Mouse (Mus musculus) liver, embryonic 15.5 days (tissue): ENCODE measurements around the gene Rpl9. TPM values are rescaled to one million over a fixed set of nuclear protein-coding genes. Genes with fewer than 3 reads are reported as not detected.

ENCODE experiments used
- ATAC-seq: fragments of 200-750 bp; cut with Nextera tagmentation; 2 replicates; pipeline ENCODE4 v1.8.0; 2017; ENCODE audit warnings: moderate number of reproducible peaks, mild to moderate bottlenecking, moderate library complexity; ENCODE audit not compliant: insufficient read depth
- H3K27ac ChIP-seq: fragments of 300-500 bp; sonication (generic); replicated peaks from 2 replicates; pipeline ENCODE4 v1.5.1; 2015; ENCODE audit warnings: mild to moderate bottlenecking, inconsistent platforms
- H3K27me3 ChIP-seq: fragments of 300-500 bp; sonication (generic); 2 replicates; pipeline ENCODE4 v1.6.1; 2015; ENCODE audit warnings: mild to moderate bottlenecking, inconsistent platforms
- H3K36me3 ChIP-seq: fragments of 300-500 bp; sonication (generic); replicated peaks from 2 replicates; pipeline ENCODE4 v1.6.1; 2015; ENCODE audit warnings: moderate library complexity, mild to moderate bottlenecking, inconsistent platforms
- H3K4me1 ChIP-seq: fragments of 300-500 bp; sonication (generic); replicated peaks from 2 replicates; pipeline ENCODE4 v1.6.1; 2015; ENCODE audit warnings: inconsistent platforms
- H3K4me2 ChIP-seq: fragments of 300-500 bp; sonication (generic); 2 replicates; pipeline ENCODE4 v1.6.1; 2015; ENCODE audit warnings: moderate library complexity, mild to moderate bottlenecking, inconsistent platforms
- H3K4me3 ChIP-seq: fragments of 300-500 bp; sonication (generic); replicated peaks from 2 replicates; pipeline ENCODE4 v1.5.1; 2015; ENCODE audit warnings: mild to moderate bottlenecking, inconsistent platforms
- H3K9ac ChIP-seq: fragments of 300-500 bp; sonication (generic); 2 replicates; pipeline ENCODE4 v1.6.1; 2015; ENCODE audit warnings: moderate library complexity, mild to moderate bottlenecking, inconsistent platforms
- H3K9me3 ChIP-seq: fragments of 300-500 bp; sonication (generic); replicated peaks from 2 replicates; pipeline ENCODE4 v1.6.1; 2016; ENCODE audit warnings: inconsistent platforms
- WGBS: fragments of 180-500 bp; shearing (Covaris S2); methylation state at CpG from one replicate; pipeline ENCODE4 v1.1.7; 2015; ENCODE audit warnings: mixed read lengths; ENCODE audit not compliant: insufficient replicate concordance; 5-methylcytosine and 5-hydroxymethylcytosine counted together
- polyA plus RNA-seq: library from polyadenylated mRNA; unstranded; fragments of >200 nt; fragmentation: Nextera tagmentation; extraction: Ambion mirVana; gene quantifications from 2 replicates; pipeline ENCODE4 v1.2.1, GENCODE M21; 2015

Rpl9 gene
- polyA plus RNA-seq, 1 experiment from 2014 or later: 530 TPM

- 61% methylated on average over 11 of the region's 11 CpGs for WGBS
- Histone ChIP-seq H3K27me3 (no peaks in the 10 kb centered on the region), H3K4me3 (no peak overlapping the region), H3K9me3 (no peaks in the 10 kb centered on the region), H3K9ac (no peak overlapping the region), H3K4me2 (peak overlapping the region; percentile 18; the same call in 1 of the 2 replicates), H3K27ac (0 out of 2 replicates have a peak overlapping the region, but pooled peaks have one; percentile 2), H3K36me3 (no peaks in the 10 kb centered on the region), H3K4me1 (peaks cover 5% of the 10 kb centered on the region; the same call in 1 of the 2 replicates)
- ATAC-seq: peak; percentile 57; the same call in 1 of the 2 replicates
These were observed 23.4 kb downstream of the Rpl9 start for GRCm38 (mm10) chr5:65367837-65368236.

- Histone ChIP-seq H3K27me3 (no peaks in the 10 kb centered on the region), H3K4me1 (peaks cover 7% of the 10 kb centered on the region), H3K4me3 (no peak overlapping the region), H3K9me3 (no peaks in the 10 kb centered on the region), H3K27ac (peak overlapping the region; percentile 51; the same call in 1 of the 2 replicates), H3K4me2 (no peak overlapping the region), H3K9ac (no peak overlapping the region), H3K36me3 (no peaks in the 10 kb centered on the region)
- ATAC-seq: no peak
- 48% methylated on average over 3 of the region's 3 CpGs for WGBS
These were observed 33.5 kb downstream of the Rpl9 start for GRCm38 (mm10) chr5:65357771-65358170.

GRCm38 (mm10) chr5:65356851-65357250, 34.4 kb downstream of the Rpl9 start:
- Histone ChIP-seq H3K27ac (peak overlapping the region; percentile 62; the same call in 1 of the 2 replicates), H3K9ac (no peak overlapping the region), H3K4me1 (peaks cover 7% of the 10 kb centered on the region), H3K4me2 (no peak overlapping the region; the same call in 1 of the 2 replicates), H3K4me3 (no peak overlapping the region), H3K36me3 (no peaks in the 10 kb centered on the region), H3K9me3 (no peaks in the 10 kb centered on the region), H3K27me3 (no peaks in the 10 kb centered on the region)
- WGBS: 53% methylated on average over 6 of the region's 6 CpGs
- peak; percentile 77 for ATAC-seq

- no peak overlapping the region for H3K4me2 ChIP-seq
- H3K9me3 ChIP-seq: no peaks in the 10 kb centered on the region
- peaks cover 7% of the 10 kb centered on the region for H3K4me1 ChIP-seq
- no peak overlapping the region for H3K27ac ChIP-seq
- H3K4me3 ChIP-seq: no peak overlapping the region
- ATAC-seq: no peak
- no peaks in the 10 kb centered on the region for H3K36me3 ChIP-seq
- 64% methylated on average over 5 of the region's 5 CpGs for WGBS
- H3K27me3 ChIP-seq: no peaks in the 10 kb centered on the region
- H3K9ac ChIP-seq: no peak overlapping the region
These were observed 36.3 kb downstream of the Rpl9 start for GRCm38 (mm10) chr5:65354985-65355384.

- no peak overlapping the region for H3K4me2 ChIP-seq
- H3K27me3 ChIP-seq: no peaks in the 10 kb centered on the region
- H3K4me1 ChIP-seq: peaks cover 7% of the 10 kb centered on the region
- peak; percentile 36; the same call in 1 of the 2 replicates for ATAC-seq
- H3K9me3 ChIP-seq: no peaks in the 10 kb centered on the region
- no peak overlapping the region for H3K27ac ChIP-seq
- H3K36me3 ChIP-seq: no peaks in the 10 kb centered on the region
- 23% methylated on average over 3 of the region's 3 CpGs for WGBS
- H3K4me3 ChIP-seq: no peak overlapping the region
- no peak overlapping the region for H3K9ac ChIP-seq
These were observed 37.1 kb downstream of the Rpl9 start for GRCm38 (mm10) chr5:65354097-65354496.

- no peaks in the 10 kb centered on the region for H3K4me1 ChIP-seq
- H3K4me2 ChIP-seq: peak overlapping the region; percentile 25
- no peak overlapping the region for H3K27ac ChIP-seq
- no peak overlapping the region for H3K9ac ChIP-seq
- ATAC-seq: peak; percentile 56
- 56% methylated on average over 10 of the region's 10 CpGs for WGBS
- no peaks in the 10 kb centered on the region for H3K36me3 ChIP-seq
- H3K27me3 ChIP-seq: no peaks in the 10 kb centered on the region
- no peaks in the 10 kb centered on the region for H3K9me3 ChIP-seq
- H3K4me3 ChIP-seq: peak overlapping the region; percentile 46
These were observed 40.7 kb downstream of the Rpl9 start for GRCm38 (mm10) chr5:65350508-65350907.

- 66% methylated on average over 15 of the region's 15 CpGs for WGBS
- Histone ChIP-seq H3K4me1 (no peaks in the 10 kb centered on the region), H3K9ac (no peak within 1 kb of the TSS), H3K27me3 (no peaks in the 10 kb centered on the region), H3K27ac (peak within 1 kb of the TSS; percentile 25; the same call in 1 of the 2 replicates), H3K4me3 (peak within 1 kb of the TSS; percentile 46), H3K9me3 (no peaks in the 10 kb centered on the region), H3K36me3 (no peaks in the 10 kb centered on the region), H3K4me2 (no peak within 1 kb of the TSS)
- ATAC-seq: peak; percentile 50; the same call in 1 of the 2 replicates
These were observed 43.1 kb downstream of the Rpl9 start, which contains the start of gene Klb for GRCm38 (mm10) chr5:65348168-65348567. TSS of gene Klb (plus strand) at chr5:65348314.

- Histone ChIP-seq H3K36me3 (no peaks in the 10 kb centered on the region), H3K27me3 (no peaks in the 10 kb centered on the region), H3K4me2 (no peak overlapping the region), H3K4me3 (no peak overlapping the region), H3K9me3 (no peaks in the 10 kb centered on the region), H3K27ac (no peak overlapping the region), H3K9ac (no peak overlapping the region), H3K4me1 (peaks cover 12% of the 10 kb centered on the region)
- no peak for ATAC-seq
- WGBS: 48% methylated on average over 4 of the region's 4 CpGs
These were observed 51.1 kb downstream of the Rpl9 start for GRCm38 (mm10) chr5:65340167-65340566.

GRCm38 (mm10) chr5:65338394-65338793, 52.9 kb downstream of the Rpl9 start:
- Histone ChIP-seq H3K27ac (no peak overlapping the region), H3K4me3 (no peak overlapping the region), H3K9me3 (no peaks in the 10 kb centered on the region), H3K9ac (no peak overlapping the region), H3K36me3 (0 out of 2 replicates have a peak, but pooled peaks cover 3% of the 10 kb centered on the region), H3K4me2 (no peak overlapping the region), H3K27me3 (no peaks in the 10 kb centered on the region), H3K4me1 (peaks cover 21% of the 10 kb centered on the region)
- ATAC-seq: no peak
- 54% methylated on average over 6 of the region's 6 CpGs for WGBS

Other genes starting within 250 kb of the Rpl9 start
- 0.56 and 0.86 TPM in 2 replicates for gene Wdr19, start 191.7 kb downstream of the Rpl9 start, polyA plus RNA-seq
- 25.7 and 34.8 TPM in 2 replicates for gene Rfc1, start 55.8 kb downstream of the Rpl9 start, polyA plus RNA-seq
- 12.1 and 13.5 TPM in 2 replicates for gene Klb, start 43.1 kb downstream of the Rpl9 start, polyA plus RNA-seq
- 34.4 TPM in 2 replicates for gene Lias, start 53 bp upstream of the Rpl9 start, polyA plus RNA-seq
- 18.5 and 22.2 TPM in 2 replicates for gene Ugdh, start 44.5 kb upstream of the Rpl9 start, polyA plus RNA-seq
- gene Gm43552, start 101.4 kb upstream of the Rpl9 start, polyA plus RNA-seq: not detected in 2 replicates
- 45.0 and 45.8 TPM in 2 replicates for gene Smim14, start 145.7 kb upstream of the Rpl9 start, polyA plus RNA-seq
- 73.5 and 81.5 TPM in 2 replicates for gene Ube2k, start 145.8 kb upstream of the Rpl9 start, polyA plus RNA-seq